Mouse (Mus musculus): ENCODE measurements around the gene Gm6614. TPM values are rescaled to one million over a fixed set of nuclear protein-coding genes. Genes with fewer than 3 reads are reported as not detected.

Gene Gm6614
- polyA plus RNA-seq (2014; fragmentation: Illumina TruSeq; extraction: RNeasy Lipid Tissue Mini Kit (QIAGEN cat#74804); ENCODE audit: low read depth, low replicate concordance) = 0.08 TPM

GRCm38 (mm10) chr6:142011364-142011955 is at the start of gene Gm6614:
TSS of gene Gm6614 (minus strand) at chr6:142011414.

GRCm38 (mm10) chr6:141946862-141947261 is 64.4 kb downstream of the Gm6614 start, which contains the start of gene Slco1a1:
TSS of gene Slco1a1 (minus strand) at chr6:141946962.

Other genes starting within 250 kb of the Gm6614 start
- gene Gm5724, start 237.6 kb downstream of the Gm6614 start, polyA plus RNA-seq (2014; fragmentation: Illumina TruSeq; extraction: RNeasy Lipid Tissue Mini Kit (QIAGEN cat#74804); ENCODE audit: low read depth, low replicate concordance) = 2.1 TPM
- 8.2 TPM for gene Slco1a4, start 155.2 kb downstream of the Gm6614 start, polyA plus RNA-seq (2014; fragmentation: Illumina TruSeq; extraction: RNeasy Lipid Tissue Mini Kit (QIAGEN cat#74804); ENCODE audit: low read depth, low replicate concordance)
- not detected for gene Slco1a1, start 64.5 kb downstream of the Gm6614 start, polyA plus RNA-seq (2014; fragmentation: Illumina TruSeq; extraction: RNeasy Lipid Tissue Mini Kit (QIAGEN cat#74804); ENCODE audit: low read depth, low replicate concordance)
- gene Slco1a6, start 197.1 kb upstream of the Gm6614 start, polyA plus RNA-seq (2014; fragmentation: Illumina TruSeq; extraction: RNeasy Lipid Tissue Mini Kit (QIAGEN cat#74804); ENCODE audit: low read depth, low replicate concordance) = 1.5 TPM

All from testis, adult 10 weeks (tissue).